Mouse (Mus musculus) MEL (cell line): ENCODE data around the gene Arl8a. TPM values are rescaled to one million over a fixed set of nuclear protein-coding genes. Genes with fewer than 3 reads are reported as not detected.

Experiments used
- DNase-seq: peaks from one replicate; pipeline ENCODE4 v3.0.0; 2011; ENCODE audit warnings: low read depth, low spot score
- H3K27ac ChIP-seq: 2 replicates; pipeline ENCODE4 v1.5.1; 2012; ENCODE audit warnings: low read depth, mild to moderate bottlenecking, control low read depth, low read length, moderate library complexity; ENCODE audit not compliant: control insufficient read depth
- H3K27me3 ChIP-seq, 2 experiments: fragments of 150-350 bp in 1 of 2; sonication (generic) in 1 of 2; 2 replicates each; pipeline ENCODE4 v1.6.1; 2012; ENCODE audit warnings: low read length in 2 of 2, mild to moderate bottlenecking in 2 of 2, improper control_type of control experiment in 1 of 2, moderate library complexity in 1 of 2; ENCODE audit not compliant: insufficient read depth in 2 of 2, control insufficient read depth in 1 of 2
- H3K36me3 ChIP-seq, 2 experiments: 2 replicates each; pipeline ENCODE4 v1.6.1; 2012 to 2014; ENCODE audit warnings: low read length in 2 of 2, improper control_type of control experiment in 1 of 2, inconsistent platforms in 1 of 2, mild to moderate bottlenecking in 1 of 2; ENCODE audit not compliant: insufficient read depth in 2 of 2, control insufficient read depth in 1 of 2
- H3K4me1 ChIP-seq, 2 experiments: fragments of 150-350 bp in 1 of 2; sonication (generic) in 1 of 2; 2 replicates each; pipeline ENCODE4 v1.6.1; 2012; ENCODE audit warnings: low read length in 2 of 2, improper control_type of control experiment in 1 of 2, mild to moderate bottlenecking in 1 of 2; ENCODE audit not compliant: insufficient read depth in 2 of 2, control insufficient read depth in 1 of 2
- H3K4me3 ChIP-seq, 2 experiments: fragments of 150-350 bp in 1 of 2; sonication (generic) in 1 of 2; 2 replicates each; pipeline ENCODE4 v1.5.1; 2012; ENCODE audit warnings: low read depth in 2 of 2, low read length in 2 of 2, mild to moderate bottlenecking in 2 of 2, moderate library complexity in 2 of 2, control low read depth in 1 of 2, improper control_type of control experiment in 1 of 2; ENCODE audit not compliant: control insufficient read depth in 1 of 2, insufficient read depth in 1 of 2
- H3K79me2 ChIP-seq: 2 replicates; pipeline ENCODE4 v1.6.1; 2012; ENCODE audit warnings: mild to moderate bottlenecking, low read length, moderate library complexity; ENCODE audit not compliant: control insufficient read depth, poor library complexity, insufficient read depth
- H3K9ac ChIP-seq: 2 replicates; pipeline ENCODE4 v1.6.1; 2012; ENCODE audit warnings: low read depth, mild to moderate bottlenecking, control low read depth, low read length, moderate library complexity; ENCODE audit not compliant: control insufficient read depth, poor library complexity, severe bottlenecking
- H3K9me3 ChIP-seq: fragments of 150-350 bp; sonication (generic); replicated peaks from 2 replicates; pipeline ENCODE4 v1.6.1; 2012; ENCODE audit warnings: mild to moderate bottlenecking, low read length, improper control_type of control experiment, moderate library complexity; ENCODE audit not compliant: insufficient read depth
- CHD1 ChIP-seq: IDR thresholded peaks from 2 replicates; pipeline ENCODE4 v1.6.1; 2012; ENCODE audit warnings: low read depth, mild to moderate bottlenecking, inconsistent platforms, low read length, improper control_type of control experiment
- CHD2 ChIP-seq: IDR thresholded peaks from 2 replicates; pipeline ENCODE4 v1.6.1; 2011; ENCODE audit warnings: low read length, improper control_type of control experiment
- CTCF ChIP-seq, 3 experiments: IDR thresholded peaks in 2 of 3; conservative IDR thresholded peaks in 1 of 3; 2 replicates each; pipeline ENCODE4 v1.5.1; 2011 to 2012; ENCODE audit warnings: low read length in 3 of 3, low read depth in 2 of 3, mild to moderate bottlenecking in 2 of 3, improper control_type of control experiment in 1 of 3, inconsistent platforms in 1 of 3, mixed read lengths in 1 of 3, moderate library complexity in 1 of 3; ENCODE audit not compliant: control insufficient read depth in 1 of 3, insufficient read depth in 1 of 3, poor library complexity in 1 of 3, severe bottlenecking in 1 of 3
- EP300 ChIP-seq, 2 experiments: IDR thresholded peaks; 2 replicates each; pipeline ENCODE4 v1.6.1; 2011; ENCODE audit warnings: improper control_type of control experiment in 2 of 2, low read length in 2 of 2, low read depth in 1 of 2, mild to moderate bottlenecking in 1 of 2
- ETS1 ChIP-seq: IDR thresholded peaks from 2 replicates; pipeline ENCODE4 v1.6.1; 2012; ENCODE audit warnings: low read depth, mild to moderate bottlenecking, inconsistent platforms, low read length, improper control_type of control experiment, moderate library complexity
- KAT2A ChIP-seq: conservative IDR thresholded peaks from 2 replicates; pipeline ENCODE4 v1.6.1; 2012; ENCODE audit warnings: low read depth, low read length, improper control_type of control experiment, inconsistent platforms
- MAFK ChIP-seq: IDR thresholded peaks from 2 replicates; pipeline ENCODE4 v1.6.1; 2011; ENCODE audit warnings: low read depth, mild to moderate bottlenecking, low read length, improper control_type of control experiment, borderline replicate concordance
- MAZ ChIP-seq: IDR thresholded peaks from 2 replicates; pipeline ENCODE4 v1.6.1; 2012; ENCODE audit warnings: low read depth, mild to moderate bottlenecking, inconsistent platforms, low read length, improper control_type of control experiment
- MXI1 ChIP-seq: IDR thresholded peaks from 2 replicates; pipeline ENCODE4 v1.6.1; 2011; ENCODE audit warnings: mild to moderate bottlenecking, low read depth, low read length, improper control_type of control experiment
- MYB ChIP-seq: IDR thresholded peaks from 2 replicates; pipeline ENCODE4 v1.6.1; 2011; ENCODE audit warnings: mild to moderate bottlenecking, low read depth, low read length, improper control_type of control experiment
- NELFE ChIP-seq: IDR thresholded peaks from 2 replicates; pipeline ENCODE4 v1.6.1; 2011; ENCODE audit warnings: low read depth, low read length, improper control_type of control experiment
- POLR2A ChIP-seq, 2 experiments: IDR thresholded peaks; 2 replicates each; pipeline ENCODE4 v1.6.1; 2011 to 2012; ENCODE audit warnings: low read length in 2 of 2, mild to moderate bottlenecking in 2 of 2, control low read depth in 1 of 2, improper control_type of control experiment in 1 of 2, low read depth in 1 of 2, moderate library complexity in 1 of 2; ENCODE audit not compliant: control insufficient read depth in 1 of 2, insufficient read depth in 1 of 2, poor library complexity in 1 of 2
- SMC3 ChIP-seq: IDR thresholded peaks from 2 replicates; pipeline ENCODE4 v1.6.1; 2011; ENCODE audit warnings: low read depth, low read length, improper control_type of control experiment
- TBP ChIP-seq: IDR thresholded peaks from 2 replicates; pipeline ENCODE4 v1.8.0; 2011; ENCODE audit warnings: low read depth, low read length, improper control_type of control experiment
- TCF12 ChIP-seq: IDR thresholded peaks from 2 replicates; pipeline ENCODE4 v1.6.1; 2014; ENCODE audit warnings: low read depth, mild to moderate bottlenecking, inconsistent platforms, low read length, improper control_type of control experiment, moderate library complexity
- UBTF ChIP-seq: IDR thresholded peaks from 2 replicates; pipeline ENCODE4 v1.6.1; 2012; ENCODE audit warnings: low read depth, mild to moderate bottlenecking, inconsistent platforms, low read length, improper control_type of control experiment, moderate library complexity, borderline replicate concordance; ENCODE audit not compliant: insufficient read depth
- USF1 ChIP-seq: IDR thresholded peaks from 2 replicates; pipeline ENCODE4 v1.6.1; 2014; ENCODE audit warnings: low read depth, mild to moderate bottlenecking, inconsistent platforms, low read length, improper control_type of control experiment, moderate library complexity
- ZC3H11A ChIP-seq: IDR thresholded peaks from 2 replicates; pipeline ENCODE4 v1.6.1; 2012; ENCODE audit warnings: low read depth, mild to moderate bottlenecking, inconsistent platforms, low read length, improper control_type of control experiment
- ZKSCAN1 ChIP-seq: IDR thresholded peaks from 2 replicates; pipeline ENCODE4 v1.6.1; 2012; ENCODE audit warnings: low read depth, mild to moderate bottlenecking, inconsistent platforms, low read length, improper control_type of control experiment, moderate library complexity
- polyA plus RNA-seq, 2 experiments: library from polyadenylated mRNA; stranded (reverse) in 1 of 2; unstranded in 1 of 2; fragments of >175 nt in 1 of 2; fragments of >200 nt in 1 of 2; gene quantifications; 2 replicates each; pipeline versions ENCODE4 v1.2.1 to v1.2.4; 2012; ENCODE audit warnings: low replicate concordance in 2 of 2, low read depth in 1 of 2; ENCODE audit not compliant: insufficient read length in 2 of 2, insufficient read depth in 1 of 2, missing spikeins in 1 of 2
- total RNA-seq: library from RNA; depleted of rRNA; stranded (reverse); fragments of 300-350 nt; gene quantifications from 2 replicates; pipeline ENCODE4 v1.2.3, GENCODE M21; 2012

Gene Arl8a
- total and polyA plus RNA-seq, 3 experiments: 8.0 to 47.7 TPM; not detected in 1

DNA sequence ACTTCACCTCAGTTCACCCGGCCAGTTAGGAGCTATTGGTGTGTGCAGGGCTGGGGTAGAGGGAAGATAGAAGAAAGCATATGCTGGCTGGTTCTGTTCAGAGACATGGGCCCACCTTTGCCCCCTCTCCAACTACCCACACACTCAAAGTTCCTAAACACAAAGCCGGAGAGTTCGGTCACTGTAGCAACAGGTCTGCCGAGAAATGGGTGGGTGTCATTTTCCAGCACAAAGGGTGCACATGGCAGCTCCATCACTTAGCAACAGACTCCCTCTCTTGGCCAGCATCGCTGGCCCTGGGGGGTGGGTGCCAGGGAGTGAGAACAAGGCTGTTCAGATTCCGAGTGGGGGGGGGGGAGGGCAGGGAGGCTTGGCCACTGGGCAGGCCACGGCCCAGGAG lies 12.4 kb downstream of the Arl8a start:
- Histone ChIP-seq H3K4me3 (no peak overlapping the region), H3K79me2 (no peaks in the 10 kb centered on the region), H3K9ac (no peak overlapping the region), H3K27ac (no peak overlapping the region), H3K9me3 (no peaks in the 10 kb centered on the region), H3K4me1 (peaks cover 0 to 8% of the 10 kb centered on the region in 2 experiments; a peak in 1 of 4 replicates), H3K36me3 (peaks cover 2 to 4% of the 10 kb centered on the region in 2 experiments; a peak in 3 of 4 replicates), H3K27me3 (peaks cover under 1% of the 10 kb centered on the region in 2 experiments; a peak in 2 of 4 replicates)
- TF ChIP-seq ZKSCAN1 (no peak), SMC3 (no peak), POLR2A (IDR thresholded peaks at IDR 0.05; ENCODE audit: control insufficient read depth in 1 of 2, insufficient read depth in 1 of 2, low read depth in 1 of 2, low read length in 2 of 2, poor library complexity in 1 of 2) (no peak), MYB (no peak), NELFE (no peak), TBP (no peak), CTCF (IDR thresholded peaks at IDR 0.05 in 2 of 3, conservative IDR thresholded peaks at IDR 0.05 in 1 of 3; ENCODE audit: control insufficient read depth in 1 of 3, insufficient read depth in 1 of 3, low read depth in 2 of 3, low read length in 3 of 3, poor library complexity in 1 of 3, severe bottlenecking in 1 of 3) (no peak)
- no peak for DNase-seq

- no peaks in the 10 kb centered on the region for H3K79me2 ChIP-seq
- no peak overlapping the region for H3K4me3 ChIP-seq
- peaks cover 0 to 6% of the 10 kb centered on the region in 2 experiments; a peak in 1 of 4 replicates for H3K4me1 ChIP-seq
- H3K36me3 ChIP-seq: peaks cover 2 to 3% of the 10 kb centered on the region in 2 experiments; a peak in 3 of 4 replicates
- H3K9ac ChIP-seq: no peak overlapping the region
- H3K27ac ChIP-seq: no peak overlapping the region
- no peaks in the 10 kb centered on the region for H3K9me3 ChIP-seq
- TF ChIP-seq MYB (no peak), ZKSCAN1 (no peak), CTCF (IDR thresholded peaks at IDR 0.05 in 2 of 3, conservative IDR thresholded peaks at IDR 0.05 in 1 of 3; ENCODE audit: control insufficient read depth in 1 of 3, insufficient read depth in 1 of 3, low read depth in 2 of 3, low read length in 3 of 3, poor library complexity in 1 of 3, severe bottlenecking in 1 of 3) (no peak), KAT2A (no peak), ZC3H11A (no peak), MAZ (no peak), MXI1 (no peak), EP300 (IDR thresholded peaks at IDR 0.05; ENCODE audit: low read depth in 1 of 2, low read length in 2 of 2) (no peak), USF1 (no peak), MAFK (no peak), ETS1 (no peak), UBTF (no peak), CHD2 (no peak), CHD1 (no peak), TCF12 (no peak)
- no peak for DNase-seq
- H3K27me3 ChIP-seq: peaks cover 2 to 3% of the 10 kb centered on the region in 2 experiments; a peak in 3 of 4 replicates
Observed at GRCm38 (mm10) chr1:135159556-135160123, 13.0 kb downstream of the Arl8a start.
